Mouse (Mus musculus) bone marrow, adult 2 months (tissue): ENCODE data around the gene Kpna2. TPM values are rescaled to one million over a fixed set of nuclear protein-coding genes. Genes with fewer than 3 reads are reported as not detected.

Experiments
- H3K27ac ChIP-seq: fragments of 200-500 bp; 2 replicates; pipeline ENCODE4 v1.5.1; 2012; ENCODE audit warnings: low read depth, mild to moderate bottlenecking, control low read depth, inconsistent platforms, low read length; ENCODE audit not compliant: control insufficient read depth, poor library complexity, insufficient read depth
- H3K4me1 ChIP-seq: fragments of 200-500 bp; 2 replicates; pipeline ENCODE4 v1.6.1; 2011; ENCODE audit warnings: low read length; ENCODE audit not compliant: control insufficient read depth, insufficient read depth
- H3K4me3 ChIP-seq: fragments of 200-500 bp; replicated peaks from 2 replicates; pipeline ENCODE3; 2011; ENCODE audit warnings: mild to moderate bottlenecking, low read depth, low read length, control low read depth; ENCODE audit not compliant: control insufficient read depth
- CTCF ChIP-seq: fragments of 200-500 bp; IDR thresholded peaks from 2 replicates; pipeline ENCODE4 v1.5.1; 2011; ENCODE audit warnings: low read length, control low read depth; ENCODE audit not compliant: control insufficient read depth, insufficient read depth
- POLR2A ChIP-seq: fragments of 200-500 bp; IDR thresholded peaks from 2 replicates; pipeline ENCODE4 v1.6.1; 2011; ENCODE audit warnings: low read depth, mild to moderate bottlenecking, control low read depth, low read length, borderline replicate concordance; ENCODE audit not compliant: control insufficient read depth
- WGBS: fragments of 180-500 bp; shearing (Covaris S2); methylation state at CpG from one replicate; pipeline ENCODE4 v1.1.7; 2018; 5-methylcytosine and 5-hydroxymethylcytosine counted together
- polyA plus RNA-seq: library from polyadenylated mRNA; stranded (reverse); fragments of >200 nt; gene quantifications from 2 replicates; pipeline ENCODE4 v1.2.4, GENCODE M21; 2011; ENCODE audit warnings: low replicate concordance; ENCODE audit not compliant: missing spikeins, insufficient read depth, insufficient read length

Gene Kpna2
- polyA plus RNA-seq, 1 experiment, result 70.5 TPM

DNA sequence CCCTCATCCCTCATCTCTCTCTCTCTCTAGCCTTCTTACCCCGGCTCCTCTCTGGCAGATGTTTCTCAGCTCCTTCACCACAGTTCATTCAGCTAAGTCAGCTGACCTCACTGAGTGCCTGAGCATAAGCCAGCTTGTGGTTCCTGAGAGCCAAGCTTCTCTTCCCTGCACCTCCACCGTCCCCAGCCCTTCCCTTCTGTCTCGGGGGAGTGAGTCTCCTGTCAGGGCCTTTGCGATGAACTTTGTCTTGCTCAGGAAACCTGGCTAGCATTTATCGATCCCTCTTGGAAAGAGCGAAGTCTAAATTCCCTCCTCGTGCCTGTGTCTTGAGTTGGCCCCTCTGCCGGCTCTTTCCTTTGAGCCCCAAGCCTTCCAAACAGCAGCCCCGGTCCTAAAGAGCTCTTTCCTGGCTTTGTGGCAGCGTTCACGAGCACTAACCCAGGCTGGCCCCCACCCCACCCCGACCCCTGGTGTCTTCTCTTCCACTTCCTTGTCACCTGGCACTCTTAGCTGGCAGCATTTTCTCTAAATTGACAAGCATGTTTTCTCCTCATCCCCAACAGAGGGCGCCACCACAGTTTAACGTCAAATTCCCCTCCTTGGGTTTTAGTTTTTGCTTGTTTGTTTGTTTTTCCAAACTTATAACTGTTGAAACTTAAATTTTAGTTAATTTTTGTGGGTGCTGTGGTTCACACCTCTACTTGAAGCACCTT lies 15.4 kb upstream of the Kpna2 start:
- no peak for TF ChIP-seq CTCF
- TF ChIP-seq POLR2A, result no peak
- H3K27ac ChIP-seq, result no peak overlapping the region
- peak overlapping the region; percentile 11 for H3K4me3 ChIP-seq

DNA sequence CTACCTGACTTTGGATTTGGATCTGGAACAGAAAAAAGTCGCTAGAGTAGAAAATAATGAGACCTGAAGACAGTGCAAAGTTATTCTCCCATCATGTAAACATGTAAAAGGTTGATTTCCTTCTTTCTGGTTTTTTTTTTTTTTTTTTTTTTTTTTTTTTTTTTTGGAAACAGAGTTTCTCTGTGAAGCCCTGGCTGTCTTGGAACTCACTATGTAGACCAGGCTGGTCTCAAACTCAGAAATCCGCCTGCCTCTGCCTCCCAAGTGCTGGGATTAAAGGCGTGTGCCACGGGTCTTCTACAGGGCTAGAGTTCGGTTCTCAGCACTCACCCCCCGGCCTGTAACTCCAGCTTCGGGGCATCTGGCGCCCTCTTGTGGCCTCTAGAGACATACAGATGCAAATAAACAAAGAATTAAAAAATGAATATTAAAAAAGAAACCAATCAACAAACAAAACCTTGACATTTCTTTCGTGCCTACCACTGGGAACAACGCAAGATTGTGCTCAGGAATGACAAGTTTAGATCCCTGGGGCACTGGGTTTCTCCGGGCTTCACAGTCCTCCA lies 14.8 kb upstream of the Kpna2 start:
- peaks cover 2% of the 10 kb centered on the region; the same call in 1 of the 2 replicates for H3K4me1 ChIP-seq
- TF ChIP-seq POLR2A (no peak), CTCF (peak; percentile 7; the same call in 1 of the 2 replicates)
- WGBS, result 81% methylated on average over 11 of the region's 11 CpGs
- H3K27ac ChIP-seq, result no peak overlapping the region
- H3K4me3 ChIP-seq, result no peak overlapping the region

More for the DNA sequence above, 15.4 kb upstream of the Kpna2 start:
- 28% methylated on average over 14 of the region's 14 CpGs for WGBS
- H3K4me1 ChIP-seq, result peaks cover 2% of the 10 kb centered on the region; the same call in 1 of the 2 replicates

DNA sequence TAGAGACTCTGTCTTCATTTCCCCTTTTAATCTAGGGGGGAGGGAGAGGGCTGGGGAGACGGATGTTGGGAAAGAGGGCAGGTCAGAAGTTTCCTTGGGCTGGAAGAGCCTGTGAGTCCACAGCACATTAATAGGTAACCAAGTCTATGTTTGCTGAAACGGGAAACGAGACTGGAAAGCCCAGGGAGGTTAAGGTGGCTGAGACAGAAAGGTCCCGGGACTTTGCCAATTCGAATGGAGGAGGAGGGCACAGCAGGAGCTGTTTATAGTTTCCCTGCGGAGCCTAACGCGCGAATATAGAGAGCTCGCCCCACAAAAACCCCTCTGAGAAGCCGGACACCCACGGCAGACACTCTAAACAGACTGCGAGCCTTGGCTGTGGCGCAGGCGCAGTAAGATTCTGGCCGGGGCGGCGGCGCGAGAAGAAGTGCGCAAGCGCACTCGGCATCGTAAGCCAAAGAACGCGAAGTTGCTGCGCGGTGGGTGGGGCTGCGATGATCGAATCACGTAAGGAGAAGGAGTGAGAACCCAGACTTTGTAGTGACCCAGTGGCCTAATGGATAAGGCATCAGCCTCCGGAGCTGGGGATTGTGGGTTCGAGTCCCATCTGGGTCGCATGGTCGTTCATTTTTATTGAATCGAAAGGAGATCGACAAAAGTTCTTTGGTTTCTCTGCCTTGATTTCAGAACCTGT lies 13.1 kb upstream of the Kpna2 start:
- H3K4me3 ChIP-seq, result peak overlapping the region; percentile 67
- peaks cover 2% of the 10 kb centered on the region; the same call in 1 of the 2 replicates for H3K4me1 ChIP-seq
- WGBS, result under 1% methylated on average over 37 of the region's 37 CpGs
- H3K27ac ChIP-seq, result peak overlapping the region; percentile 97
- TF ChIP-seq CTCF, result no peak; the same call in 1 of the 2 replicates
- TF ChIP-seq POLR2A, result peak; percentile 96

DNA sequence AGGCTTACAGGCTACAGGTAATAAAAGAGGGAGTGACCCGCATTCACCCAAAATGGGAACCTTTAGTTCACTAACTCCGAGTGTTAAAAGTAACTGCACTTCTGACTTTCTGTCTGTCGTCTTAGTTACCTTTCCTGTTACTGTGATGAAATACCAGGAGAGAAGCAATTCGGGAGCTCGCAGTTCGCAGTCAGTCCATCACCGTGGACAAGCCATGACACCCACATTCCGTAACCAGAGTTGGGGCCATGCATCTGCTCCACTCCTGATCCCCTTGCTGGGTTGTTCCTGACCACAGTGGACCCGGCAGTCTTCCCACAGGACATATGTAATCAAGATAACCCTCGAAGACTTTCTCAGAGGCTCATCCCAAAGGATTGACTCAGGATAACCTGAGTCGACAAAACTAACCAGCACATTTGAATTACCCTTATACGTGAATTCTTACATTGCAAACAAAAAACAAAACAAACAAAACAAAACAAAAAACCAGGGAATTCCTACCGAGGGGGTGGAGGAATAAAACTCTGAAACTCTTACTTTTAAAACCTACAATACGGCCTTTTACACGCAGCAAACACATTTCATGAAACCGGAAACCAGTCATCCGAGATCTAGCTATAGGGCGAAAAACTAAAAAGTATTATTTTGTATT lies 12.5 kb upstream of the Kpna2 start:
- 14% methylated on average over 18 of the region's 18 CpGs for WGBS
- TF ChIP-seq CTCF, result no peak
- no peak for TF ChIP-seq POLR2A
- peak overlapping the region; percentile 67 for H3K4me3 ChIP-seq
- peaks cover 2% of the 10 kb centered on the region; the same call in 1 of the 2 replicates for H3K4me1 ChIP-seq
- H3K27ac ChIP-seq, result peak overlapping the region; percentile 97

DNA sequence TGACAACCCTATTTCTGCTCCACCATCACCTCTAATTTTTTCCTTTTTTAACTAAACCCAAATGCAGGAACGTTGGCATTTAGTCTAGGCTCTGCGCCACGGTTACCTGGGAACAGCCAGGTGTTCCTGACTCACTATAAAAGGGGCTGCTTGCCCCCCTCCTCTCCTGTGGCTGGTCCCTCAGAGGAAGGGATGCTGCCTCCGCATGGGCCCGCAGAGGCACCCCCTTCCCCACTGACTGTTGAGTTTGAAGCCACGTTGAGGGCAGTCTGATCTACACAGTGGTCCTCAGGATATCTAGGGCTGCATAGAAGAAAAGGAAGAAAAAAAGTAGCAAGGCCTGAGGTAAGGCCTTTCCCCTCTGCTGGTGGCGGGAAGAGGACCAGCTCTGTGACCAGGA lies 11.8 kb upstream of the Kpna2 start:
- 73% methylated on average over 7 of the region's 7 CpGs for WGBS

DNA sequence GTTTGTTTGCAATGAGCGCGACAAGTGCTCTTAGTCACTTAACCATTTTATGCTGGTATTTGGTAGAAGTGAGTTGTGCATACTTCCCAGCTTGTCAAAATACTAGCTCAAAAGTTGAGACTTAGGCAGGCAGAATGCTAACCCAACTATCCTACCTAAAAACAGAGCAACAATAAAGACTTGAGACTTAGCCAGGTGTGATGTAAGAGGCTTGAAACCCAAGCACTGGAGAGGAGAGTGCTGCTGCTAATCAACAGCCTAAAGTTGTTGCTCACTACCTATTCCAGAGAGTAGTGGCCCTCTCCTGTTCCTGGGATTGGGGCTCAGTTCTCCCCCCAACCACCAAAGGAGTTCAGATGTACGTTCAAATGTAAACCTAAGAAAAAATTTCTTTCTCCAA lies 11.1 kb upstream of the Kpna2 start:
- no peak overlapping the region for H3K4me3 ChIP-seq
- WGBS, result 90% methylated on average over 3 of the region's 3 CpGs
- H3K4me1 ChIP-seq, result peaks cover 2% of the 10 kb centered on the region; the same call in 1 of the 2 replicates
- no peak for TF ChIP-seq CTCF
- TF ChIP-seq POLR2A, result no peak
- no peak overlapping the region for H3K27ac ChIP-seq

More for the DNA sequence above, 11.8 kb upstream of the Kpna2 start:
- Histone ChIP-seq H3K27ac (peak overlapping the region; percentile 1; the same call in 1 of the 2 replicates), H3K4me1 (peaks cover 2% of the 10 kb centered on the region; the same call in 1 of the 2 replicates), H3K4me3 (no peak overlapping the region)
- TF ChIP-seq CTCF (no peak), POLR2A (no peak)

DNA sequence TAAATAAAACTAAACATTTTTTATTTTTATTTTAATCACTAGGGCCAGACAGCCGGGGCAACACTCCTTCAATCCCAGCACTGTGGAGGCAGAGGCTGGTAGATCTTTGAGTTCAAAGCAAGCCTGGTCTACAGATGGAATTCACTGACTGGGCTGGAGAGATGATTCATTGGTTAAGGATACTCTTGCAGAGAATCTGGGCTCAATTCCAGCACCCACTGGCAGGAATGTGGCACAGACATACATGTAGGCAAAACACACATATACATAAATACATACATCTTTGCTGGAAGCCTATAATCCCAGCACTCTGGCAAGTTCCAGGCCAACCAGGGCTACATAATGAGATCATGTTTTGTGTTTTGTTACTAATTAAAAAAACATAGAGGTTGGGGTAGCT lies 6.2 kb upstream of the Kpna2 start:
- no peak overlapping the region for H3K4me3 ChIP-seq
- no peaks in the 10 kb centered on the region for H3K4me1 ChIP-seq
- no peak overlapping the region for H3K27ac ChIP-seq
- WGBS, result 79% methylated on average over 1 of the region's 1 CpGs
- TF ChIP-seq POLR2A (no peak), CTCF (no peak)
